Mouse (Mus musculus) kidney, postnatal 0 days (tissue): ENCODE results near the gene Fam49a. TPM values are rescaled to one million over a fixed set of nuclear protein-coding genes. Genes with fewer than 3 reads are reported as not detected.

ENCODE experiments used
- ATAC-seq: fragments of 200-750 bp; cut with Nextera tagmentation; replicated peaks from 2 replicates; pipeline ENCODE4 v1.8.0; 2017; ENCODE audit warnings: low read depth, moderate number of reproducible peaks, moderate TSS enrichment, moderate library complexity; ENCODE audit not compliant: low FRiP score
- DNase-seq: peaks from one replicate; pipeline ENCODE4 v3.0.0-alpha.2; 2016; ENCODE audit warnings: low spot score
- H3K27ac ChIP-seq: fragments of 300-500 bp; sonication (generic); 2 replicates; pipeline ENCODE4 v1.5.1; 2014; ENCODE audit warnings: mild to moderate bottlenecking
- H3K27me3 ChIP-seq: fragments of 300-500 bp; sonication (generic); 2 replicates; pipeline ENCODE4 v1.6.1; 2014; ENCODE audit warnings: low read length, mixed read lengths; ENCODE audit not compliant: insufficient read depth
- H3K36me3 ChIP-seq: fragments of 300-500 bp; sonication (generic); 2 replicates; pipeline ENCODE4 v1.6.1; 2014; ENCODE audit warnings: low read length, mixed read lengths; ENCODE audit not compliant: insufficient read depth
- H3K4me1 ChIP-seq: fragments of 300-500 bp; sonication (generic); replicated peaks from 2 replicates; pipeline ENCODE4 v1.6.1; 2014; ENCODE audit warnings: antibody characterized with exemption, low read length, mixed read lengths; ENCODE audit not compliant: insufficient read depth
- H3K4me2 ChIP-seq: fragments of 300-500 bp; sonication (generic); 2 replicates; pipeline ENCODE4 v1.6.1; 2014; ENCODE audit warnings: mild to moderate bottlenecking, low read length, moderate library complexity, mixed read lengths
- H3K4me3 ChIP-seq: fragments of 300-500 bp; sonication (generic); replicated peaks from 2 replicates; pipeline ENCODE4 v1.5.1; 2014; ENCODE audit warnings: low read depth, low read length
- H3K9ac ChIP-seq: fragments of 300-500 bp; sonication (generic); 2 replicates; pipeline ENCODE4 v1.6.1; 2014; ENCODE audit warnings: low read depth, low read length
- H3K9me3 ChIP-seq: fragments of 300-500 bp; sonication (generic); replicated peaks from 2 replicates; pipeline ENCODE4 v1.6.1; 2016; ENCODE audit warnings: low read length, inconsistent platforms, mixed read lengths
- CTCF ChIP-seq: IDR thresholded peaks from 2 replicates; pipeline ENCODE4 v1.5.1; 2016; ENCODE audit warnings: antibody characterized with exemption, low read depth, mild to moderate bottlenecking, moderate library complexity
- WGBS: fragments of 180-500 bp; shearing (Covaris S2); extraction: QIAGEN DNeasy Blood & Tissue Kit; methylation state at CpG from one replicate; pipeline ENCODE4 v1.1.7; 2014; 5-methylcytosine and 5-hydroxymethylcytosine counted together
- polyA plus RNA-seq: library from polyadenylated mRNA; unstranded; fragments of >200 nt; fragmentation: Nextera tagmentation; extraction: Ambion mirVana; gene quantifications from 2 replicates; pipeline ENCODE4 v1.2.1, GENCODE M21; 2015

The Fam49a gene
- polyA plus RNA-seq, 1 experiment from 2014 or later, result 5.6 TPM

DNA sequence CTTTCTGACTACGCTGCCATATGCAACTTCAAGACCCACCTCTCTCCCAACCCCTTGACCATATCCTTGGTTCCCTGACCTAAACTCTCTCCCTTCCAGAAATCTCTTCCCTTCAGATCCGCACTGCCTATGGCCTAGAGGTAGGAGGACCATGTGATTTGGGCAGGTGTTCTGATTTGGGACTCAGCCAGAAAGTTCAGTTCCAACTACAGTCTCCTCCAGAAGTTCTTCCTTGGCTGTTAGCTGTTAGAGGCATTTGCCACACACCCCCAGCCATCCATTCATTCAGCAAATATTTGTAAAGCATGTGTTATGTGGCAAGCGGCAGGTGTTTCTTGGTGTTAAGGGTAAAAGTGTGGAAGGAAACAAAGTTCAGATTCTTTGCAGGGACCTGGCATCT is 44.3 kb downstream of the Fam49a start:
- 92% methylated on average over 3 of the region's 3 CpGs for WGBS

DNA sequence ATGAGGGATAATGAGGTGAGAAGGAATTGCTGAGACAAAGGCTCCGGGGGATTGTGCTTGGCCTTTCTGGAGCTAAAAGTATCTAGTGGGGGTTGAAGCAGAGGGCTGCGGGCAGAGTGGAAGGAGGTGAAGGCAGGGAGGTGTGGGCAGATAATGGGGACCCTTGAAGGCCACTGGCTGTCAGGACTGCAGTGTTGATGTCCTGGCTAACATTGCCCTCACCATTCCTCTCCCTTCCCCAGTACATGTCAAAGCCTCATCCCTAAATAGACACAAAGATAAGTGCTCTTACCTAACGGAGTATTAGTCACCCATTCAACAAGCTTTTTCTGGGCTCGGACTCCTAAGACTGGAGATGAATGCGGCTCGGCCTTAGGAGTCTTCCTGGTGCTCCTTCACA is 44.9 kb downstream of the Fam49a start:
- no peaks in the 10 kb centered on the region for H3K36me3 ChIP-seq
- TF ChIP-seq CTCF, result no peak
- no peak overlapping the region for H3K9ac ChIP-seq
- H3K4me2 ChIP-seq, result no peak overlapping the region
- no peaks in the 10 kb centered on the region for H3K9me3 ChIP-seq
- no peaks in the 10 kb centered on the region for H3K27me3 ChIP-seq
- WGBS, result 91% methylated on average over 6 of the region's 6 CpGs
- DNase-seq (no peak), ATAC-seq (no peak)
- H3K4me1 ChIP-seq, result no peaks in the 10 kb centered on the region
- H3K4me3 ChIP-seq, result no peak overlapping the region
- no peak overlapping the region for H3K27ac ChIP-seq

More for the DNA sequence above, 44.3 kb downstream of the Fam49a start:
- Histone ChIP-seq H3K9ac (no peak overlapping the region), H3K4me3 (no peak overlapping the region), H3K27ac (no peak overlapping the region), H3K4me2 (no peak overlapping the region), H3K36me3 (no peaks in the 10 kb centered on the region), H3K4me1 (no peaks in the 10 kb centered on the region), H3K27me3 (no peaks in the 10 kb centered on the region), H3K9me3 (no peaks in the 10 kb centered on the region)
- ATAC-seq, result no peak
- DNase-seq, result no peak
- no peak for TF ChIP-seq CTCF

DNA sequence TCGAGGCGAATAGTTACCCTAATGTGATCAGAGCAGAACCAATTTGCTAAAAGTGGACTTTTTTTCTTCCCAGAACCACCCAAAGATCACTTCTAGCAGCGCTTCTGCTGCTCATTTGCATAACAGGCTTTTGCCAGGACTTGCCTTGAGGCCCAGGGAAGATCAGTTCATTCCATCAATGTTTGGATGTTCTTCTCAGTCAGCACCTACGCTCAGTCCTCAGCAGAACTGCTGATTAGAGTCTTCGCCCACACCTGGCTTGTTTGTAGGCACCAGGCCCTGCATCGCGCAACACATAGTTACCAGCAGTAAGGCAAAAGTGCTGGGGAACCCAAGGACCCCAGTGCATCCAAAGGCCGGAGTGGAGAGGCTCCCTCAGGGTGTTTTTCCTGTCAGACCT is 45.3 kb downstream of the Fam49a start:
- DNase-seq, result no peak
- no peaks in the 10 kb centered on the region for H3K36me3 ChIP-seq
- no peaks in the 10 kb centered on the region for H3K4me1 ChIP-seq
- H3K9me3 ChIP-seq, result no peaks in the 10 kb centered on the region
- H3K27me3 ChIP-seq, result no peaks in the 10 kb centered on the region
- ATAC-seq, result no peak
- H3K4me2 ChIP-seq, result no peak overlapping the region
- no peak overlapping the region for H3K27ac ChIP-seq
- no peak overlapping the region for H3K4me3 ChIP-seq
- 89% methylated on average over 8 of the region's 8 CpGs for WGBS
- H3K9ac ChIP-seq, result no peak overlapping the region
- no peak for TF ChIP-seq CTCF

DNA sequence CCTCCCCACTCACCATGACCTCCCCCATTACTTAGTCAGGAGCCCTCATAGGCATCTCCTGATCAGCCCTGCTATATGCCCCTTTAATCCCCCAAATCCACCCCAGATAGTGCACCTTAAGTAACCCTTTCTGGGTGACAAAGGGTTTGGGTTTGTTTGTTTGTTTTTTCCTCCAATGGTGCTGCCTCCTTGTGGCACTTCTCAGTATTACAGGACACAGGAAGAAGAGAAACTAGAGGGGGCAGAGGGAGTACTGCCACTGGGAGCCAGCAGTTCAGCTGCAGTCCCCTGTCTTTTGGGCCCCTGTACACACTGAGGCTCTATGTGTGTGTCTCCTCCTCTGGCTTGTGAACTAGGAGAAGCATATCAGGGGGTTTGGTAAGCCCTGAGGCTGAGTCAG is 51.5 kb downstream of the Fam49a start:
- Histone ChIP-seq H3K9me3 (no peaks in the 10 kb centered on the region), H3K4me1 (no peaks in the 10 kb centered on the region), H3K4me3 (no peak overlapping the region), H3K36me3 (no peaks in the 10 kb centered on the region), H3K27ac (no peak overlapping the region), H3K4me2 (no peak overlapping the region), H3K27me3 (no peaks in the 10 kb centered on the region), H3K9ac (no peak overlapping the region)
- peak; percentile 52 for TF ChIP-seq CTCF
- no peak for DNase-seq
- ATAC-seq, result no peak

DNA sequence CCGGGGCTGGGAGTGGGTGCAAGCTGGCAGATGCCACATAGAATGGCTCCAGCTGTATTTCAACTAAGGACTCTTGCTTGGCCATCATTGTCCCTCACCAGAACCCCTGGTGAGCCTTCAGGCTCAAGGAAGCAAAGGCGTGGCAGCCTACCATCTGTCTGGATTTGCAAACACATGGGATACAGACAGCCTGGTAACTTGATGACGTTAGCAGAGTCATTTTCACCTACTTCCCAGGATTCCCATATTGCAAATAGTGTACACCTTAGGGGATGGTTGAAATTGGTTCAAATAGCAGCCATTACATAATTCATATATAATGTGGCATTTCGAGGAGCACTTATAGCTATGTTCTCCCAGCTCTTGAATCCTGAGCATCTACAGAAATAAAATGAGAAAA is 52.0 kb downstream of the Fam49a start:
- no peaks in the 10 kb centered on the region for H3K27me3 ChIP-seq
- no peak overlapping the region for H3K27ac ChIP-seq
- no peak for DNase-seq
- WGBS, result 85% methylated on average over 4 of the region's 4 CpGs
- H3K4me3 ChIP-seq, result no peak overlapping the region
- no peak for ATAC-seq
- H3K4me2 ChIP-seq, result no peak overlapping the region
- H3K36me3 ChIP-seq, result no peaks in the 10 kb centered on the region
- no peak overlapping the region for H3K9ac ChIP-seq
- no peaks in the 10 kb centered on the region for H3K4me1 ChIP-seq
- no peak for TF ChIP-seq CTCF
- no peaks in the 10 kb centered on the region for H3K9me3 ChIP-seq

DNA sequence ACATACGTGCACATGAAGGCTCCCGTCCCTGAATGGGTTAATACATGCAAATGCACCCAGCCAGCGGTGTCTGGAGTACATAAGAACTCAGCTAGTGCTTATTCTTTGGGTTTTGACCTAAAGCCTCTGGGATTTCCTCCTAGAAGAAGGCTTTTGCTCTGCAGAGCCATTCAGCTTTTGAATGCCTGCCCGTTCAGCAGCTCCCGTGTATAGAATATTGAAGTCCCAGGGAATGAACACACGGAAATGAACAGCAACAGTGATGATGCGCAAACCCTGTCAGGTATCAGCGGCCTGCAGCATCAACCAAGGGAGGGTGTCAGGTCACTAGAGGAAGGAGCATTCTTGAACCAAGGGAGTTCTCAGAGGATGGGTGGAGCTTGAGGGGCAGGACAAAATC is 52.4 kb downstream of the Fam49a start:
- Histone ChIP-seq H3K9me3 (no peaks in the 10 kb centered on the region), H3K27ac (no peak overlapping the region), H3K9ac (no peak overlapping the region), H3K36me3 (no peaks in the 10 kb centered on the region), H3K4me2 (no peak overlapping the region), H3K4me1 (no peaks in the 10 kb centered on the region), H3K4me3 (no peak overlapping the region), H3K27me3 (no peaks in the 10 kb centered on the region)
- 80% methylated on average over 8 of the region's 8 CpGs for WGBS
- DNase-seq (no peak), ATAC-seq (no peak)
- no peak for TF ChIP-seq CTCF

DNA sequence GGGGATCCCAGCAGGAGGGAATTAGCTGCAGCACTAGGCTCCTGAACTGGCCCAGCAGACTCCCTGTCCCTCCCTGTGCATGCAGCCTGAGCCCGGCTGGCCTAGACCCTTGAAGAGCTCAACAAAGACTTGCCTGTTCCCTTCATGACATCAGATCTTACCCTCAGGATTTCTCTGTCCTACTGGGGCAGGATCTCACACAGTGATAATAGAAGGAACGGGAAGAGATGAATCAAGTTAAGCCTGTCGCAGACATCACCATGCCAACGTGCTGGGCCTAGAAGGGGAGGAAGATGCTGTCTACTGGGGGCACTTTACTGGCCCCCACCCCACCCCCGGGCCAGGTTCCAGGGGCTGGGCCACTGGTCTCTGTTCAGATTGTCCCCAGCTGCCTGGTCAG is 53.1 kb downstream of the Fam49a start:
- H3K4me3 ChIP-seq, result no peak overlapping the region
- TF ChIP-seq CTCF, result no peak
- no peaks in the 10 kb centered on the region for H3K4me1 ChIP-seq
- no peak overlapping the region for H3K27ac ChIP-seq
- H3K4me2 ChIP-seq, result no peak overlapping the region
- 36% methylated on average over 5 of the region's 5 CpGs for WGBS
- no peak overlapping the region for H3K9ac ChIP-seq
- no peaks in the 10 kb centered on the region for H3K27me3 ChIP-seq
- no peaks in the 10 kb centered on the region for H3K9me3 ChIP-seq
- no peak for DNase-seq
- no peaks in the 10 kb centered on the region for H3K36me3 ChIP-seq
- ATAC-seq, result no peak
